Mouse (Mus musculus) hindbrain, embryonic 14.5 days (tissue): Measurements from ENCODE around the gene Tpp2. TPM values are rescaled to one million over a fixed set of nuclear protein-coding genes. Genes with fewer than 3 reads are reported as not detected.
"Not testable (repeated sequence)": the region's sequence is repeated elsewhere in the genome, so short reads cannot be mapped to it uniquely, and the experiment has no call there.

ENCODE experiments used
- ATAC-seq: fragments of 200-750 bp; cut with Nextera tagmentation; 2 replicates; pipeline ENCODE4 v1.8.0; 2017; ENCODE audit warnings: moderate number of reproducible peaks, mild to moderate bottlenecking, moderate TSS enrichment, moderate library complexity; ENCODE audit not compliant: low FRiP score
- DNase-seq: peaks from one replicate; pipeline ENCODE4 v3.0.0-alpha.2; 2015; ENCODE audit warnings: low spot score
- H3K27ac ChIP-seq: fragments of 300-500 bp; sonication (generic); 2 replicates; pipeline ENCODE4 v1.5.1; 2014; ENCODE audit warnings: mild to moderate bottlenecking, moderate library complexity
- H3K27me3 ChIP-seq: fragments of 300-500 bp; sonication (generic); 2 replicates; pipeline ENCODE4 v1.6.1; 2014; ENCODE audit warnings: mild to moderate bottlenecking, low read length, mixed read lengths; ENCODE audit not compliant: control insufficient read depth, insufficient read depth
- H3K36me3 ChIP-seq: fragments of 300-500 bp; sonication (generic); replicated peaks from 2 replicates; pipeline ENCODE4 v1.6.1; 2014; ENCODE audit not compliant: control insufficient read depth, insufficient read depth
- H3K4me1 ChIP-seq: fragments of 300-500 bp; sonication (generic); replicated peaks from 2 replicates; pipeline ENCODE4 v1.6.1; 2014; ENCODE audit warnings: antibody characterized with exemption, low read length, mixed read lengths; ENCODE audit not compliant: control insufficient read depth, insufficient read depth
- H3K4me2 ChIP-seq: fragments of 300-500 bp; sonication (generic); replicated peaks from 2 replicates; pipeline ENCODE4 v1.6.1; 2014; ENCODE audit warnings: mild to moderate bottlenecking, moderate library complexity
- H3K4me3 ChIP-seq: fragments of 300-500 bp; sonication (generic); replicated peaks from 2 replicates; pipeline ENCODE4 v1.5.1; 2014; ENCODE audit warnings: mild to moderate bottlenecking, low read length
- H3K9ac ChIP-seq: fragments of 300-500 bp; sonication (generic); 2 replicates; pipeline ENCODE4 v1.6.1; 2014
- H3K9me3 ChIP-seq: fragments of 300-500 bp; sonication (generic); 2 replicates; pipeline ENCODE4 v1.6.1; 2016; ENCODE audit warnings: low read length; ENCODE audit not compliant: control insufficient read depth
- WGBS: fragments of 180-500 bp; shearing (Covaris S2); extraction: QIAGEN DNeasy Blood & Tissue Kit; methylation state at CpG from one replicate; pipeline ENCODE4 v1.1.7; 2014; 5-methylcytosine and 5-hydroxymethylcytosine counted together
- microRNA-seq: library from miRNA; unstranded; fragments of <30 nt; microRNA quantifications from one replicate; pipeline ENCODE4, GENCODE M21; 2016
- polyA plus RNA-seq: library from polyadenylated mRNA; unstranded; fragments of >200 nt; fragmentation: Nextera tagmentation; extraction: Ambion mirVana; gene quantifications from 2 replicates; pipeline ENCODE4 v1.2.1, GENCODE M21; 2014

Tpp2 gene
- polyA plus RNA-seq, 1 experiment from 2014 or later: 59.1 TPM

DNA sequence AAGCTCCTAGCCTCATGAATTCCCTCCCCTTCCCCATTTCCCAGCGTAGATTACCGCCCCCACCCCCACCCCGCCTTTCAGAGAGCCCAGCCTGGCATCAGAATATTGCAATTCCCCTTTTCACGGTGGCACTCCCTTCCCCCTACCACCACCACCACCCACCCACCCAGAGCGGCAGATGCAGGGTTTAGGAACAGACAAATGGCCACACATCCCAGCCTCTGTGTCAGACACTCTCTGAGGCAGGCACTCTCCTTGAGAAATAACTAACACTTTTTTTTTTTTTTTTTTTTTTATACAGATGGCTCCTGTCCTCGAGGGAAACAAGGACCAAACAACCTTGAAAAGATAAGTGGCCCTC, 109.1 kb downstream of the Tpp2 start:
- no peaks in the 10 kb centered on the region for H3K9me3 ChIP-seq
- H3K27ac ChIP-seq: no peak overlapping the region
- no peaks in the 10 kb centered on the region for H3K27me3 ChIP-seq
- H3K4me1 ChIP-seq: 0 out of 2 replicates have a peak, but pooled peaks cover 3% of the 10 kb centered on the region
- H3K4me2 ChIP-seq: peak overlapping the region; percentile 76
- ATAC-seq: peak; percentile 75
- peak; percentile 25 for DNase-seq
- H3K9ac ChIP-seq: peak overlapping the region; percentile 63
- no peaks in the 10 kb centered on the region for H3K36me3 ChIP-seq
- H3K4me3 ChIP-seq: peak overlapping the region; percentile 40
- WGBS: 4% methylated on average over 6 of the region's 6 CpGs

DNA sequence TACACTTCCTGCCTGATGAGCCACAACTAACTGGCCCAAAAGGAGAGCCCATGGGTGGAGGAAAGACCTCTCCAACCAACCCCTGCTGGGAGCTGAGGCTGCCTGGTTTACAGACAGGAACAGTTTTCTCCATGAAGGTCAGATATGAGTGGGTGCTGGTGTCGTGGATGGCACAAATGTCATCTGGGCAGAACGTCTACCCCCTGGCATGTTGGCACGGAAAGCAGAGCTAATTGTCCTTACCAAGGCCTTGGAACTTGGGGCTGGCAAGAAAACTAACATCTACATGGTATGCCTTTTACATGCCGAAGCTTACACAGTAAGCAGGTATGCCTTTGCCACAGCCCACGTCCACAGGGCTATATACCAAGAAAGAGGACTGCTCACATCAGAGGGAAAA, 112.2 kb downstream of the Tpp2 start:
- H3K4me1 ChIP-seq, H3K27ac ChIP-seq, H3K36me3 ChIP-seq, H3K4me2 ChIP-seq, H3K27me3 ChIP-seq, DNase-seq, H3K9ac ChIP-seq, ATAC-seq, H3K9me3 ChIP-seq, H3K4me3 ChIP-seq: not testable (repeated sequence)
- 90% methylated on average over 5 of the region's 5 CpGs for WGBS

DNA sequence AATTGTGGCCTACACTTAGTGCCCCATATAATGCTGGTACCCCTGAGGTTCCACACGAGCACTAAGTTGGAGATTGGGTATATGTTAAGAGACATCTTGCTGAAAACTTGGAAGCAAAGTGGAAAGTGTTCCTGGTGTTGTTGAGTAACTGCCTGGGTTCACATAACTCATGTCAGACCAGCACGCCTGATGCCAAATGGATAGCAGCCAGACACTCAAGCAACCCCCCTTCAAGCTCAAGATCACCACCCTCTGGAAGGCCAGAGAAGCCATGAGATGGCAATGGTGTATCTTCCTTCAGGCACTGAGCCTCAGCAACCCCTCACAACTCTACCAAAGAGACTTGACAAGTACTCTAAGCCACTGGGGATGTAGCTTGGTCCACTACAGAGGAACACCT, 113.1 kb downstream of the Tpp2 start:
- Histone ChIP-seq H3K27me3 (no peaks in the 10 kb centered on the region), H3K4me2 (no peak overlapping the region), H3K9ac (no peak overlapping the region), H3K27ac (no peak overlapping the region), H3K9me3 (no peaks in the 10 kb centered on the region), H3K36me3 (no peaks in the 10 kb centered on the region), H3K4me3 (no peak overlapping the region), H3K4me1 (0 out of 2 replicates have a peak, but pooled peaks cover 3% of the 10 kb centered on the region)
- no peak for DNase-seq
- ATAC-seq: no peak
- 81% methylated on average over 2 of the region's 2 CpGs for WGBS

Small RNA genes lying within 50 kb of the gene (microRNA-seq; reads per million reads assigned to microRNA genes)
- not detected for gene Gm24180

Other genes starting within 250 kb of the Tpp2 start
- gene 1500015O10Rik, start 203.0 kb upstream of the Tpp2 start, polyA plus RNA-seq: 44.6 and 66.3 TPM in 2 replicates
- gene Uxs1, start 105.8 kb upstream of the Tpp2 start, polyA plus RNA-seq: 16.8 and 17.7 TPM in 2 replicates
- gene Mettl21c, start 86.4 kb downstream of the Tpp2 start, polyA plus RNA-seq: 1.9 and 2.2 TPM in 2 replicates
- gene Gm8251, start 128.3 kb downstream of the Tpp2 start, polyA plus RNA-seq: 0.07 TPM in 1 of 2 replicates, not detected in the other
- gene Tex30, start 168.8 kb downstream of the Tpp2 start, polyA plus RNA-seq: 42.7 and 43.0 TPM in 2 replicates
- 26.0 and 30.2 TPM in 2 replicates for gene Kdelc1, start 185.2 kb downstream of the Tpp2 start, polyA plus RNA-seq
- gene Bivm, start 185.3 kb downstream of the Tpp2 start, polyA plus RNA-seq: 33.1 and 39.2 TPM in 2 replicates
- 31.1 TPM in 2 replicates for gene Ercc5, start 214.1 kb downstream of the Tpp2 start, polyA plus RNA-seq